Mouse (Mus musculus): ENCODE measurements at regions not wholly inside any gene's neighbourhood (a gene's known extent, or its start where the extent isn't known, plus 50 kb on each side); places are given as distances from the start of the nearest gene placed in this dataset.

DNA sequence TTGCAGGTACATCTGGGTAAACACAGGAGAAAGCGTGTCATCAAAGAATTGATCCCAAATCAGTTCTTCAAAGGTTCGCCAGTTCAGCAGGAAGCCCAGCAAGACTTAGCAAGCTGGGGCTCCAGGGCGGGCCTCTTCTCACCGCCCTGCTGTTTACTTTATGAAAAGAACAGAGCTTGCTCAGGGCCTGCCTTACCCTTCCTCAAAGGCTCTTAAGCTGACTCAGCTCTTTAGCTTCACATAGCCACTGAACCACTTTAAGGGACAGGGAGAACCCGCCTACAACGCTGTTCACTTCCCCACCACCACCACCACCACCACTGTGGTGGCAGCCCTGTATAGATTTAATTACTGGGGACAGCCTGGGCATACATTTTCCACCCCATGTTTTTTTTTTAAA, 148.5 kb downstream of the Clic5 start:
- no peak for DNase-seq (ENCODE audit: low spot score in 2 of 2)

DNA sequence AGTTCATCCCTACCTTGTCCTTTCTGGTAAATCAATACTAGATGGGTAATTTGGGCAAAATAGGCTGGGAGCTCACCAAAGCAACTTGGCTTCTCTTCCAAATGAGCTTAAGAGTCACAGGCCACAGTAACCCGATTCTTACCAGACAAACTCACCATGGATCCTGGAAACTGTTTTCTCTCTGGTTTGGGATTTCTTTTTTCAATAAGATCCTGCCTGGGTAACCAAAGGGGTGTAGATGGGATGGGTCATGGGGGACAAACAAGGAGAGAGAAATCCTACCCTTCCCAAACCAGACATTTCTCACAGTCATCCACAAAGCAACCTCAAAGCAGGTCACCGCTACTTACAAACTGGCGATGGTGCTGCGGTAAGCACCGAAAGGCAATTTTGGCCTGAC, 148.9 kb downstream of the Clic5 start:
- no peak for DNase-seq (ENCODE audit: low spot score in 2 of 2)

DNA sequence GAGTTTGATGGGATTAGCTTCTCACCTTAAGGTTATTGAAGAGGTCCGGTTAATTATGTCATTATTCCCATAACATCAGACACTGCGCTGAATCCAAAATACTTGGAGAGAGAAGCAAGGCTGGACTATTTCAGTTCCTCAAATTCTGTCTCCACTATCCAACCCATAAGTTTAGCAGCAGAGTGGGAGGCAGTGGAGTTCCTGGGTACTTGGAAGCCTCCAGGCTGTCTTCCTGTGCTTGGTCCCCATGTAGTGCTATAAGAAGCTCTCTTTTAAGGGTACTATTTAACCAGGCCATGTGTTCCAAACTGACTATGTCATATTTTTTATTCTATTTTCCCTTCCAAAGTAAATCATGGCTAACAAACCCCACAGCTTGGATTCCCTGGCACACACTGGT, 156.2 kb downstream of the Clic5 start:
- DNase-seq (ENCODE audit: low spot score in 2 of 2): no peak

DNA sequence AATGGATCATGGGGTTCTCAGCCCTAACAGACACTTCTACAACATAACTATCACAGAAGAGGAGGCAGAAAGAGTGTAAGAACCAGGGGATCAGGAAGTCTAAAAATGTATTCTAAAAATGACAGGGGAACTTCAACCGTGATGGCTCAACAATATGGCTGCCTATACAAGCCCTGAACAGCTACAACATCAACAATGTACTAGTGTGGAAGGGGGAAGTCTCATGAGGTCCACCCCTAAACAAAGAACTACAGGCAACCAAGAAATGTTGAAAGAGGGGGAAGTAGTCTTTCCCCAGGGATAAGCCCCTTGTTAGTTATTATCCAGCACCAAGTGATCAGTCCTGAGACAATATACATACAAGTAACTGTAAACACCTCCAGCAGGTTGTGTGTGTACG, 157.0 kb downstream of the Clic5 start:
- no peak for DNase-seq (ENCODE audit: low spot score in 2 of 2)

DNA sequence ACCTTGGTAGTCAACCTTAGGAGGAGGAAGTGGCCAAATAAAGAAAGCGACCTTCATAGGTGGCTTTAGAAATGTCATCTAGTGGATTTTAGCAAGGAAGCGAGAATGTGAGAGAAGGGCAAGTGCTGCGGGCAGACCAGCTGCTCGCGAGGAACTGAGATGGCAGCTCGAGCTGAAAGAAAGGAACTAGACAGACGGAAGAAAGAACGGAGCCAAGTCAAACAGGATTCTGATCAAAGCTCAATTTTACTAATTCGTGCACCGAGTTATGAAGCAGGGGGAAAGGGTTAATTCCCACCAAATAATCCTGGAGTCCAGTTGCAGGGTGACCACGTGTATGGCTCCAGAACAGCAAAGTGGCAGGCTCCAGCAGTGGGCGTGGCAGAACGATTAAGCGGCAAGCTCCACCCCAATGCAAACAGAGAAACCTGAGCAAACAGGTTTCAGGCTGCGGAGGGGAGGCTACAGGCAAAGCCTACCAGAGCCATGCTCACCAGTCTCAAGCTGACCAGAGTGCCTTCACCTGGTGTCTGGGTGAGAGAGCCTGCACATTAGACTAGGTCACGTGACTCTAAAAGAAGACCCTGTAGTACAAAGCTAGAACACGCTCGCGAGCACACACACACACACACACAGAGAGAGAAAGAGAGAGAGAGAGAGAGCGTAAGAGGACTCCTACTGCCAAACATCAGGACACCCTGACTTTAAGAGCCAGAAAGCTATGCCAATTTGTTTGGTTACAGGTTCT, 162.0 kb downstream of the Clic5 start:
- DNase-seq (ENCODE audit: low spot score in 2 of 2): no peak

DNA sequence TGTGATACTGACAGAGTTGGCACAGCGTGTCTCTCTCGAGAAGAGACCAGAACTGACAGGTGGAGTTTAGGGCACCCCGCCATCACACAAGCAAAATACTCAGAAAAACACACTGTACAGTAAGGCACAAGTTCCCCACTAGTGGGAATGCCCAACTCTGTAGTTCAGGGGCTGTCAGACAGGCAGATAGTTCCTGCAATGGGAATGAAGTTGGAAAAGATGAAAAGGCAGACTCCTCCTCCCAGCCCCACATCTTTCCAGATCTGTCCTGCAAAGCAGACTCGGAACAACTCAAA, 162.5 kb downstream of the Clic5 start:
- DNase-seq (ENCODE audit: low spot score in 2 of 2): no peak

DNA sequence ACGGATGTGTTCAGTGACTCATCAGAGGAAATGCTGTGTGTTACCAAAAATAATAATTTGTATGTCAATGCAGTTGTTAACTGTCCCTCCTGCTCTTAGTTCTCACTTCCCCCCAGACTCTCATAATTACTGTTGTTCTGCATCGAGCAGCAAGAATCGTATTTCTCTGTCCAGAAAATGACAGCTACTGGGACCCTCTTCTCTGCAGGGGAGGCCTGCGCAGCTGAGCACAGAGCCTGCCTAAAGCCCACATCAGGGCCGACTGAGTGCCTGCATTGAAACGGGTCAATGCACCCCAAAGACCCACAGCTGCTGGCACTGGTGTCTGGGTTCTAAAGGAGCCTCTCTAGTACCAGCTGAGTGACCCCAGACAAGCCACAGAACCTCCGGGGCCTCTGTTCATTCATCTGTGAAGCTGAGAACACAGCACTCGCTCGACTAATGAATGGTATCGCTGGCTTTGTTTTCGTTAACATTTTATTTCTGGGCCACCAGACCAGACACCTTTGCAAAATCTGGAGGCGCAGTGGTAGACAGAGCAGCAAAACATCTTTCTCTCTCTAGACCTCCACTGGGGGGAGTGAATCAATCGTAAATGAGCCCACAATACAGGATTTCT, 163.2 kb downstream of the Clic5 start:
- DNase-seq (ENCODE audit: low spot score in 2 of 2): no peak

DNA sequence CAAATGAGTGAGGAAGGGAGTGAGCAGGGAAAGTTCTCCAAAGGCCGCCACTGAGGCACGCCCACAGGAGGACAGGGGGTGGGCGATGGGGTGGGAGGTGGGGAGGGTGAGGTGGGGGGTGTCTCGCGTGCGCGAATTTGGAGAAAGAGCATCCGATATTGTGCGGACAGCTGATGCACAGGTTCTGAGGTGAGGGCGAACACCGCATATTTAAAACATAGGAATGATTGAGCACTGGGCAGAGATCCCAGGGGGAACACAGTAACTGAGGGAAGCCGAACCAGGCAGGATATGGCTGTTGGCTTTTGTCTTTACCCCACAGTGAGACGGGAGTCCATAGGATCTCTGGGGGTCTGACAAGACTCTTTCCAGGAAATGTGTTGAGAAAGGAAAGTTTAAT, 163.8 kb downstream of the Clic5 start:
- DNase-seq (ENCODE audit: low spot score in 2 of 2): no peak

DNA sequence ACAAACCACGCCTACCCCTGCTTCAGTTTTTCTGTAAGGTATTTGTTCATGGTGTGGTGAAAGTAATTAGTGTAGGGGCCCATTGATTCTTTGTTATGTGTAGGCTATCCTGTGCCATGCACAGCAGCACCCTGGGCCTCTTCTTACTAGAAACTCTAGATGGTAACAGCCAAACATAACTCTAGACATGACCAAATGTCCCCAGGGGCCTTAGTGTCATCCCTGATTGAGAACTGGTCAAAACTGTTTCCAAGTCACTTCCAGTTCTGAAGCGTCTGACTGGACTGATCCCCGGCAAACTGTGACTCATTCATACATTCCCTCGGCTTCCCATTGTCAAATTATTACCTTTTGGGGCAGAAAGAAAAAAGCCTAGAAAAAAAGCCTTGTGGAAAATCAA, 174.7 kb downstream of the Clic5 start:
- no peak for DNase-seq (ENCODE audit: low spot score in 2 of 2)

DNA sequence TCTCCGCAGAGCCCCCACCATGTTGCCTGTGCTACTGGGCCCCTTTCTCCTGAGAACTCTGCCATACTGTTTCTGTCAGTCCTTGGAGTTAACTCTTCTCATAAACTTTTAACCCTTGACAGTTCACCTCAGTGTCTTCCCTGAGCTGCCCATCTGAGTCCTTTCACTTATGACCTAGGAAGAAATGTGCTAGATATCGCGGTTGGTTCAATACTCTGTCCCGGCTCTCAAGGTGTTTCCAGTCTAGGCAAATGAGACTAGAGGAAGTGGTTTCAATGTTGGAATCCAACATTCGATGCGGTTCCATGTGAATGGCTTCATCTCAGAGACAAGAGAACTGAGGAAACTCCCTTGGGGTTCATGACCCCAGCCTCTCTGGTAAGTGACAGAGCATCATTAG, 176.1 kb downstream of the Clic5 start:
- no peak for DNase-seq (ENCODE audit: low spot score in 2 of 2)

DNA sequence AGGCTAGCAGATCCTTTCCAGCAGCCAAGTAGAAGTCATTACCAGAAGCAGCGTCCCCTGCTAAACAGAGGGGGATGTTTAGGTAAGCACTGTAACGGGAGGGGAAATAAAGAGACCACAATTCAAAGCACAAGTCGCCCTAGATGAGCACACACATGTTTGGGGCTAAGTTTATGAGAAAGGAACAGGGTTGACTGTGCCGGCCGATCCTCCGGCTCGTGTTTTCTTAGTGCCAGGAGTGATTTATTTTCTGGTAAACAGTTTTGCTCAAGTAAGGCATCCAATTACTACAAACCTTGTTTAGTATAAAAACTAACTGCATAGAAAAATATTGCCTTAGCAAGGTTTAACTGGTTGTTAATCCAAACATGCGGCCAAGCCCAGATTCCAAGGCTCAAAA, 178.1 kb downstream of the Clic5 start:
- DNase-seq (ENCODE audit: low spot score in 2 of 2): no peak

DNA sequence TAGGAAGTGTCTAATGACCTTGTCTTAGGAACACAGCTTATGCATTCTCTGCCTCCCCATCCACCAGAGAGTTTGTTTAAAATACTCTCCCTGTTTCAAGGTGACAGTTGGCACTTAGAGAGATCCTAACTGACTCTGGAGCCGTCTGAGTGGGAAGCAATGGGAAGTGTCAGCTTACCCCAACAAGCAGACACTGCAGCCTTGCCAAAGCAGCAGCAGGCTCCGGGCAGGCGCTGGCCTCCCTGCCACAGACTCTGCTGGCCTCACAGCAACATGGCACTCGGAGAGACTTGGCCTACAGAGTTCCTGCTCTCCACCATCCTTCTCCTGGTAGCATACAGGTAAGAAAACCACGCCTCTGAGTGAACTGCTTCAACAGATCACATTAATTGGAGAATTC, 179.2 kb downstream of the Clic5 start:
- DNase-seq (ENCODE audit: low spot score in 2 of 2): no peak

DNA sequence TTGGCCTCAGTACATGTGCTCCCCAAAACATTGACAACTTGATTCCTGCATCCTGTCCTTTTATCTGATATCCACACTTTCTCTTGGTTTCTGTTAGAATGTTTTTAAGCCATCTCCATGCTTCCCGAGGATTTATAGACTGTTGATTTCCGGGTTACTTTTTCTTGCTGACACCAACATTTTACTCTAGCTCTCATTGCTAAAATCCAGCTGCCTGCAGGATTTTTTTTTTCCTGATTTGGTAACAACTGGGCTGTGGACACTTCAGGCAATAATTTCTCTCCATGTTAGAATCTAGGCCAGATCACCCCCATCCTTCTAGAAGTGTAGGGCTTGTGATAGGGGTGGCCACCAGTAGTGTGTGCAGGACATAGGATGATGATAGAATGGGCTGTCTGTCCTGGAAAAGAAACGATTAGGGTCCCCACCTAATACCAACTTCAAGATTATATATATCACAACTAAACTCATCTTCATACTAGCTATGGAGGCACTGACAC, 182.6 kb downstream of the Clic5 start:
- DNase-seq (ENCODE audit: low spot score in 2 of 2): no peak

DNA sequence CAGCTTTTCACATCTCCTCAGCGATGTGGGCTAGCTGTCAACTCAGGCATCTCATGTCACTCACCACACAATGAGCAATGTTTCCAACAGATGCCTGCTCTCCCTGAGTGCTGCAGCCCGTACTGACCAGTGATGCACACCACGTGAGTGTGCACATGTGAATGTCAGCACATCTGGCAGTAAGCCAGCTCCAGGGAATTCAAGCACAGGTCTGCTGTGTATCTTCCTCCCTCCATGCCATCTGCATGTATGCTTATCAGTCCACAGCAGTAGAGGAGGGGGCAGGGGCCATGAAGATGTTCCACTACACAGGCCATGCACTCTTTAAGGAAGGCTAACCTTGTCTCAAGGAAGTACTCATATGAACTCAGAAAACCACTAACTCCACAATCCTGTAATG, 183.2 kb downstream of the Clic5 start:
- DNase-seq (ENCODE audit: low spot score in 2 of 2): no peak

DNA sequence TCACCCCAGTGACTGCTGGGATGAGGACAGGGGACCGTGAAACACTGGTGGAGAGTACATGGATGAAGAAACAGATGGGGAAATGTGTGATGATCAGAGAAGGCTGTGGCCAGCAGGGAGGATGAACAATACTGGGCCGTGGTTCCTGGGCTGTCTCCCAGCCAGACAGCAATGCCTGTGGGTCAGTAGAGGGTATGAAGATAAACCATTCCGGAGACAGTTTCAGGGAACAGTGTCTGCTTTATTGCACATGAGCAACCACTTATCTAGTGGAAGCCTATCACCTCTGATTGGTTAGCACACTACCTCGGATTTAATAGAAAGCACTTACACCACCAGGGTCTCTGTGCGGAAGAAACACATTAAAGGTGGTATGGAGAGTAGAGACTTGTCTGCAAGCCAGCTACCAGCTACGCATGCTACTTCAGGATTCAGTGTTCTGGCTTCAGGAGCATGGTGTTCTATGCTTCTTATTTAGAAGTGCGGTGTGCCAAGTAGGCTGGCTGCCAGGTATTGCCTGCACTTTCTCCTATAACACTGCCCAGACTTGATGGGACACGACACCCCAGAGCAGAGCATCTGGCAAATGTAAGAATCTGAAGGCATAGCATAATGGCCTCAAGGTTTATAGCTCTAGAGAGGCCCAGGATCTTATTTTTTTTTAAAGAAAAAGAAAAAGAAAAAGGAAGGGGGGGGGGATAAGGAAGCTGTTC, 185.5 kb downstream of the Clic5 start:
- no peak for DNase-seq (ENCODE audit: low spot score in 2 of 2)

DNA sequence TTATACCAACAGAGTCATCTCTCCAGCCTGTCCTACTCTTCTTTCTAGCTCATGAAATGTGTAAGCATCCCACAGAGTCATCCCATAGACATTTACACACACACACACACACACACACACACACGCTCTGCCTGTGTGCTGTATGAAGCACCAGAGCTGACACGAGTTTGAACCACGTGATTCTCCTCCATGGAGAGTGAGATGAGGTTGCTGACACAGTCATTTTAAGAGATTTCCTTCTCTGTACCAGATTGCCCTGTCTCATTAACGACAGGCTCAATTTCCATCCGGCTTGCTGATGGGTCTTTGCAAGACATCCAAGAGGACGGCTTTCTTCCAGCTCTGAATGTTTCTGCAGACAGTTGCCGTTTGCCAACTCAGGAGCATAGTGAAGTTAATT, 190.0 kb downstream of the Clic5 start:
- peak in 1 of 2 experiments; percentile 5 for DNase-seq (ENCODE audit: low spot score in 2 of 2)

DNA sequence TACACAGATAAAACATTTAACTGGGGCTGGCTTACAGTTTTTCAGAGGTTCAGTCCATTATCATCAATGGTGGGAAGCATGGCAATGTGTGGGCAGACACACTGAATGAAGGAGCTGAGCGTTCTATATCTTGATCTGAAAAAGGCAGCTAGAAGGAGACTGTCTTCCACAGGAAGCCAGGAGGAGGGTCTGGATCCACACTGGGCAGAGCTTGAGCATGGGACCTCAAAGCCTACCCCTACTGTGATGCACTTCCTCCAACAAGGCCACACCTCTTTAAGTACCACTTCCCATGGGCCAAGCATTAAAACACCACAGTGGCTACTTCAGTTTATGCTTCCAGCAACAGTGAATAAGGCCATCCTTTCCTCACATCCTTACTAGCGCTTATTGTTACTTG, 200.5 kb downstream of the Clic5 start:
- no peak for DNase-seq (ENCODE audit: low spot score in 2 of 2)

DNA sequence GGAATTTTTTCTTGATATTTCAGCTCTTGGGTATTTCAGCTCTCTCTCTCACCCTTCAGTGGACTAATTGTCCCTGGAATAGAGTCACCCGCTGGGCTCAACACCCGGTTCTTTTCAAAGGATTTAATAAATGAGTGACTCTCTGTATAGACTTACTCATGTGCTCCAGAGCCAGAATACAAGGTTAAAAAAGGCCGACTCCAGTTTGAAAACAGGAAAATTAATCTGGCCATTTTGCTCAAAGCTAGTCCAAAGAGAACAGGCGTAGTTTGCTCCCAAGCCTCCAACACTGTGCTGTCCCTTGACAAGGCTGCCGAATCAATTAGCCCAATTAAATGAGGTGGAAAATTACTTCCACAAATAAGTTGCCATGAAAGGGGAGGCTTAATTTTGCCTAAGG, 209.4 kb downstream of the Clic5 start:
- DNase-seq (ENCODE audit: low spot score in 2 of 2): no peak

DNA sequence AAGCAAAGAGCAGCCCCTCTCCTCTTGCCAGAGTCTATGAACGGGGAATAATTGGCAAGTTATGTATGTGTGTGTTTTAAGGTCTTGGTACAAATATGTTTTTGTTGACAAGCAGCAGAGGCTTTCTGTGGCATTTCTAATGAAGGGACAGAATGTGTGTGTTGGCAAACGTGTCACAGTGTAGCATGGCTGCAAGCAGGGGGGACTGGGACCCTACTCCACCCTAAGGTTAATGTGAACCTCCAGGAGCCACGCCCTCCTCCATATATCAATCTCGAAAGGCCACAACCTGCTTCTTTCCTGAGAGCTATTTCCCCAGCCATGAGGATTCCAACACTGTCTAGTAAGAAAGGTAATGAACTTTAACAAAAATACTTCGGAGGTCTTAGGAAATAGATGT, 209.8 kb downstream of the Clic5 start:
- DNase-seq (ENCODE audit: low spot score in 2 of 2): no peak

DNA sequence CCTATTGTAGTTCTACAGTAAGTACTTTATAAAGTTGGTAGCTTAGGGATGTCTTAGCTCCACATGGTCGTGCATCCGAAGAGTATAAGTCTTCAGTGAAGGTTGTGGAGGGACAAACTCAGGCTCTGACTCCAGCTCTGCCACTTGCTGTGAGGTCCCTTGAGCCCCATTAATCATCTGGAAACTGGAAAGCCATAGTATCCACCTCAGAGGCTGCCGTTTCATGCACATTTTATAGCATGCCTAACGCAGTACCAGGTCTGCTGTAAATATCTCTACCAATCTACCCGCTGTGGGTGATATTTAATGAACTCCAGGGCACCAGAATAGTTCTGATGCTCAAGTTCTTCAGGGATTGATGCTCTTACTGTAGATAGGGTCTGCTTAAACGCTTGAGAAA, 216.5 kb downstream of the Clic5 start:
- no peak for DNase-seq (ENCODE audit: low spot score in 2 of 2)

DNA sequence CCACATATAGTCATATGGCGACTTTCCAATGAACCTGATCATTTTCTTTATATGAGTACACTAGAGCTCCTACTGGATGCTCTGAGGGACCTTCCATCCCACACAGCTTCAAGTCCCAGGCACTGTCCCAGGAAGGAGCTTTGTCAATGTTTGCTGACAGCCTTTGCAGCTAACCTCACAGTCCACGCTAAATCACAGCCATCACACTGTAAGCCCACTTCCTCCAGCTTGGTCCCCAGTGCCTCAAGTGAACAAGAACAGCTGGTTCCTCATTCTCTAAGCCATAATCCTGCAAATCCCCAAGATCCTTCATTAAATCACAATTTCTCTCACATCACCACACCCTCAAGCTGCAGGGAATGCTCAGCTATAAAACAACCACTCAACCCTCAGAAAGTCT, 222.6 kb downstream of the Clic5 start:
- no peak for DNase-seq (ENCODE audit: low spot score in 2 of 2)

DNA sequence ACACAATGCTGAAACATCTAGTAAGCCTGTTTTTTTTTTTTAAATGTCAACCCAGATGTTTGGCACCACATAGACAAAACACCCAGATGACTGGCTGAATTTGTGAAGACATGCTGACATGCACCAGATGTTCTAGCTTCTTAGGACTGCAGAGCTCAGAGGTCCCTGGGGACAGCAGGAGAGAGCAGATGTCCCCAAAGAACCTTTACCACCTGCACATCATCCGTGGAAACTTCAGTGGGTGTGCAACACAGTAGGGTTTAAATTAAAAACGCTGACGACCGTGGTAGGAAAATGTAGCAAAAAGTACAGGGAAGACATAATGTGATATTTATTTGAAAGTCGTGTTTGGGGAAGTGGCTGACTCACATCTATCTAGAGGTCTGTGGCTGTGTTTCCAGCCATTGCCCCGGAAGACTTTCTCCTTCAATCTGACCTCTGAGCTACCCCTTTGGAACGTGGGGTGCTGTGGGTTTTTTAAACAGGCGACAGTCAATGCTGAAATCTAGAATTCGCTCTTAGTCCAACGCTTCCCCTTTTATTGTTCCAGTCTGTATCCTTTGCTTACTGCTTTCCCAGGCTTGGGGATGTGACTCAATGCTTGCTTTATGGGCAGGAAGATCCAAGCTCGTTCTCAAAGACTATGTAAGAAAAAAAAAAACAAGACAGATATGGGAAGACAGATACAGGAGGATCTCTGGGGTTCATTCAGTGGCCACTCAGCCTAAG, 230.5 kb downstream of the Clic5 start:
- DNase-seq (ENCODE audit: low spot score in 2 of 2): no peak

DNA sequence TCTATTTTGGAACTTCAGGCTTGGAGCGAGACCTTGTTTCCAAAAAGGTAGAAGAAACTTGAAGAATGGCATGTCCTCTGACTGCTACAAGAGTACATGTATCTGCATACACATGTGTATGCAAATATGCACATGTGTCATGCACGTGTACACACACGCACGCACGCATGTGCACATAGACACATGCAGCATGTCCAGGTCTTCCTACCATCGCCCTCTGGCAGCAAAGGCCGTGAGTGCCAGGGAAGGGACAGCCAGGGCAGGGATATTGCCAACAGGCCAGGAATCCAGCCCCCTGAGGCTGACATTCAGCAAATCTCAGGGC, 231.0 kb downstream of the Clic5 start:
- no peak for DNase-seq (ENCODE audit: low spot score in 2 of 2)
